Mouse (Mus musculus) ES-Bruce4 (cell line): ENCODE measurements around the gene Hoxc8. TPM values are rescaled to one million over a fixed set of nuclear protein-coding genes. Genes with fewer than 3 reads are reported as not detected.

Source experiments
- H3K27ac ChIP-seq: 2 replicates; pipeline ENCODE4 v1.5.1; 2012; ENCODE audit warnings: low read length, inconsistent platforms; ENCODE audit not compliant: insufficient read depth
- H3K27me3 ChIP-seq: 2 replicates; pipeline ENCODE4 v1.6.1; 2012; ENCODE audit warnings: mild to moderate bottlenecking, low read length, inconsistent platforms; ENCODE audit not compliant: control insufficient read depth, poor library complexity, insufficient read depth, severe bottlenecking
- H3K36me3 ChIP-seq: 2 replicates; pipeline ENCODE4 v1.6.1; 2012; ENCODE audit warnings: inconsistent platforms, mild to moderate bottlenecking, low read length, moderate library complexity; ENCODE audit not compliant: control insufficient read depth, poor library complexity, insufficient read depth, severe bottlenecking
- H3K4me1 ChIP-seq: one replicate; pipeline ENCODE4 v1.8.1; 2011; ENCODE audit warnings: low read length; ENCODE audit not compliant: control insufficient read depth, insufficient read depth
- H3K4me3 ChIP-seq: 2 replicates; pipeline ENCODE4 v1.5.1; 2011; ENCODE audit warnings: low read depth, mild to moderate bottlenecking, low read length
- H3K9ac ChIP-seq: 2 replicates; pipeline ENCODE4 v1.6.1; 2012; ENCODE audit warnings: low read depth, mild to moderate bottlenecking, inconsistent platforms; ENCODE audit not compliant: poor library complexity, severe bottlenecking
- H3K9me3 ChIP-seq: replicated peaks from 2 replicates; pipeline ENCODE4 v1.6.1; 2012; ENCODE audit warnings: mild to moderate bottlenecking, low read length, inconsistent platforms; ENCODE audit not compliant: control insufficient read depth, poor library complexity, insufficient read depth, severe bottlenecking
- CTCF ChIP-seq: IDR thresholded peaks from one replicate; pipeline ENCODE4 v1.8.1; 2011; ENCODE audit warnings: low read depth, low read length
- EP300 ChIP-seq: IDR thresholded peaks from 2 replicates; pipeline ENCODE4 v1.6.1; 2011; ENCODE audit warnings: low read depth, low read length; ENCODE audit not compliant: insufficient read depth
- POLR2A ChIP-seq: IDR thresholded peaks from one replicate; pipeline ENCODE4 v1.8.1; 2011; ENCODE audit warnings: low read length; ENCODE audit not compliant: insufficient read depth
- polyA plus RNA-seq: library from polyadenylated mRNA; stranded (reverse); fragments of >200 nt; gene quantifications from 2 replicates; pipeline ENCODE4 v1.2.4, GENCODE M21; 2011; ENCODE audit warnings: low read depth; ENCODE audit not compliant: missing spikeins, insufficient read depth, insufficient read length

Gene Hoxc8
- polyA plus RNA-seq, 1 experiment: 0.45 TPM

DNA sequence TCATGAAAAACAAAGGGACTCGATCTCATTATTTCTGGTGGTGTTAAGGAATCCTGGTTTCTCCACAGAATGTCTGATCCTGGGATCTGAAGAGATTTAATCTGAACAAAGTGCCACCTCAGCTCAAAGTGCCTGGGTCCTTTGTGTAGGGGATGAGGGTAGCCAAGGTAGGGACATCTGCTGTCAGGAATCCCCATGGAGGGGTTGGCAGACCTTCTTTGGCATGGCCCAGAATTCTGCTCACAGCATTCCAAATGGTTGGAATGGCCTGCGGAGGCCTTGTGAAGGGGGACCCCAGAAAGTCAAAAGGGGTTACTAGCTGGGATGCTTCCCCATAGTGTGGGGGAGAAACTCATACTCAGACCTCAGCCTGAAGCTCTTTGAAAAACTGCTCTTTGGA, 41.6 kb upstream of the Hoxc8 start:
- no peak for TF ChIP-seq POLR2A
- Histone ChIP-seq H3K9me3 (no peaks in the 10 kb centered on the region), H3K27ac (no peak overlapping the region), H3K9ac (no peak overlapping the region), H3K36me3 (no peaks in the 10 kb centered on the region), H3K27me3 (peaks cover 46% of the 10 kb centered on the region), H3K4me3 (no peak overlapping the region), H3K4me1 (no peaks in the 10 kb centered on the region)

- H3K4me3 ChIP-seq: no peak overlapping the region
- no peaks in the 10 kb centered on the region for H3K9me3 ChIP-seq
- no peaks in the 10 kb centered on the region for H3K36me3 ChIP-seq
- no peak for TF ChIP-seq POLR2A
- TF ChIP-seq EP300: no peak
- no peak for TF ChIP-seq CTCF
- no peak overlapping the region for H3K27ac ChIP-seq
- H3K4me1 ChIP-seq: no peaks in the 10 kb centered on the region
- H3K27me3 ChIP-seq: peaks cover 52% of the 10 kb centered on the region
- H3K9ac ChIP-seq: no peak overlapping the region
Measured at GRCm38 (mm10) chr15:102949696-102950095, 40.7 kb upstream of the Hoxc8 start.

- Histone ChIP-seq H3K4me1 (no peaks in the 10 kb centered on the region), H3K9me3 (no peaks in the 10 kb centered on the region), H3K27ac (no peak overlapping the region), H3K36me3 (no peaks in the 10 kb centered on the region), H3K27me3 (peaks cover 63% of the 10 kb centered on the region), H3K9ac (no peak overlapping the region), H3K4me3 (no peak overlapping the region)
- TF ChIP-seq CTCF: no peak
- TF ChIP-seq EP300: no peak
- no peak for TF ChIP-seq POLR2A
Measured at GRCm38 (mm10) chr15:102950877-102951276, 39.5 kb upstream of the Hoxc8 start.

DNA sequence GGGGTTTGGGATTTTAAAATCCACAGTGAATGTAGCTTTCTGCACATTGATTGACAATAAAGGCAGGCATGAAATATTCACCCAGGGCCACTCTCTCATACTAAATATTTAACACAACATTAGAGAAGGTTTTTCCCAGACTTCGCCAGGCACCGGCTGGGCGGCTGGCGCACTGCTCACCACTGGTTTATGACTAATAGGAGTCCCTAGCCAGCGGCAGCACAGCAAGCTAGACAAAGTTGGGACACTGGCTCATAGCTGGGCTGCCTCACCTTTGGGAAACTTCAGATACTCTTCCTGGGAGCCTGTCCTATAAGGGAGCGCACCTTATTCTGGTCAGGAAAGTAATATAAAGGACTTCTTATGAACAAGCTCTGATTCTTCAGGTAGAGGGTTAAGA, 36.8 kb upstream of the Hoxc8 start:
- Histone ChIP-seq H3K4me1 (no peaks in the 10 kb centered on the region), H3K4me3 (no peak overlapping the region), H3K9ac (no peak overlapping the region), H3K27me3 (peaks cover 75% of the 10 kb centered on the region), H3K9me3 (no peaks in the 10 kb centered on the region), H3K36me3 (no peaks in the 10 kb centered on the region), H3K27ac (no peak overlapping the region)
- TF ChIP-seq CTCF (no peak), POLR2A (no peak), EP300 (no peak)

- Histone ChIP-seq H3K4me1 (no peaks in the 10 kb centered on the region), H3K27me3 (peaks cover 69% of the 10 kb centered on the region), H3K4me3 (peak within 1 kb of the TSS; percentile 45), H3K27ac (no peak within 1 kb of the TSS), H3K36me3 (no peaks in the 10 kb centered on the region), H3K9me3 (no peaks in the 10 kb centered on the region), H3K9ac (peak within 1 kb of the TSS; percentile 24; the same call in 1 of the 2 replicates)
- TF ChIP-seq EP300: no peak
- TF ChIP-seq POLR2A: no peak
- no peak for TF ChIP-seq CTCF
Measured at GRCm38 (mm10) chr15:102954192-102955006, 36.0 kb upstream of the Hoxc8 start, which contains the start of gene Hoxc11. Gene Hoxc11 (plus strand): TSS chr15:102954427.

GRCm38 (mm10) chr15:102955007-102955382, 35.4 kb upstream of the Hoxc8 start:
- TF ChIP-seq POLR2A (no peak), CTCF (no peak), EP300 (no peak)
- no peaks in the 10 kb centered on the region for H3K4me1 ChIP-seq
- H3K9me3 ChIP-seq: no peaks in the 10 kb centered on the region
- H3K27ac ChIP-seq: no peak overlapping the region
- H3K36me3 ChIP-seq: no peaks in the 10 kb centered on the region
- H3K4me3 ChIP-seq: peak overlapping the region; percentile 45; the same call in 1 of the 2 replicates
- H3K9ac ChIP-seq: peak overlapping the region; percentile 24; the same call in 1 of the 2 replicates
- peaks cover 73% of the 10 kb centered on the region for H3K27me3 ChIP-seq
